Mouse (Mus musculus): ENCODE measurements at regions not wholly inside any gene's neighbourhood (a gene's known extent, or its start where the extent isn't known, plus 50 kb on each side); places are given as distances from the start of the nearest gene placed in this dataset.

DNA sequence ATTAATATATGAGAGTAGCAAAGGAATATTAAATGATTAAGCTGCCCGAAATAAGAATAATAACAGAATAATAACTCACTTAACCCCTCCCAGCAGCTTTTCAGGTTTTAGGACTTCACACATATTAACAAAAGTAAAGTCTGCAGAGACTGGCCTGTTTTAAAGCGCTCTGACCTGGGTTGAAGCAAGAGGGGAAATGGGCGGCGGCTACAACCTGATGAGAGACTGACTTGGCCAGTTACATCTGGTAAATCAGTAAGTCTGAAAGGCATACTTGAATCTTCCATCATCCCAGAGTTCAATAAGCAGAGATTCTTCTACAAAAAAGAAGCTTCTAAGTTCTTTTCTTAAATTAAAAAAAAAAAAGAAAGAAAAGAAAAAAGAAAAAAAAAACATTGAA lies 107.9 kb upstream of the Adgrl4 start:
- H3K4me1 ChIP-seq, result peaks cover 27% of the 10 kb centered on the region
- no peak for DNase-seq (ENCODE audit: low spot score)
- no peaks in the 10 kb centered on the region for H3K36me3 ChIP-seq
- no peaks in the 10 kb centered on the region for H3K27me3 ChIP-seq (ENCODE audit: low read depth, poor library complexity, severe bottlenecking)
- H3K9me3 ChIP-seq (replicated peaks), result no peaks in the 10 kb centered on the region
- whole genome bisulfite sequencing, result 80% methylated on average over 4 of the region's 4 CpGs
- H3K27ac ChIP-seq, result no peak overlapping the region
- H3K4me3 ChIP-seq, result no peak overlapping the region

DNA sequence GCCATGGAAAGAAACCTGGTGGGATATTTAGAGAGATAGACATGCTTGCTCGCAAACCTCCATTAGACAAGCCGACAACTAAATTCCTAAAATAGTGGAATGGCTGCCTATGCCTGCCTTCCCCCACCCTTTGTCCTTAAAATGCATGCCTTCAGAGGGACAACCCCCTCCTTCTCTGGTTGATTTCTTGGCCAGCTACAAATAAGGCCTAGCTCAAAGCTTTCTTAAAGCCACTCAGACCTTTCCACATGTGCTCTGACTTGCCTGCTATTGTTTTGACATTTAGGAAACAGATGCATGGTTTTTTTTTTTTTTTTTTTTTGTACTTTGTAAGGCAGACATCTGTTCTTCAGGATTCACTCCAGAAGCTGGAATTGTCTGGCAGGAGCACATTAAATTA lies 105.8 kb upstream of the Adgrl4 start:
- Histone ChIP-seq H3K27me3 (ENCODE audit: low read depth, poor library complexity, severe bottlenecking) (no peaks in the 10 kb centered on the region), H3K9me3 (replicated peaks) (no peaks in the 10 kb centered on the region), H3K4me1 (peaks cover 27% of the 10 kb centered on the region), H3K36me3 (no peaks in the 10 kb centered on the region), H3K4me3 (no peak overlapping the region), H3K27ac (no peak overlapping the region)
- no peak for DNase-seq (ENCODE audit: low spot score)
- 77% methylated on average over 2 of the region's 2 CpGs for WGBS

DNA sequence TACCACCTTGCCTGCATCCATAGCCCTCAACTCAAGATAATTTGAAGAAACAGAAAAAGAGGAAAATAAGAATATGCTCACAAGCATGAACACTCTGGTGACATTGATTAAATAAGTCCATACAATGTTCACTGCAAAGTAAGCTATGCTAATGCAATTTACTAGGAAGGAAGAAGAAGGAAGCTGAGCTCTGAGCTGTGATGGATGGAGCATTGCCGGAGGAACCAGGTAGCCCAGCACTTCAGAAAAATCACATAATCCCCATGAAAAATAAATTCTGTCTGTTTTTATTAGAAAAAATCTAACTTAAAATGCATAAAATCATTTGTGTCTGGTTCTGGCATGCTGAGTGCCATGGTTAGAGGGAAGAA lies 105.4 kb upstream of the Adgrl4 start:
- WGBS, result 93% methylated on average over 1 of the region's 1 CpGs
- H3K4me1 ChIP-seq, result peaks cover 27% of the 10 kb centered on the region
- no peak for DNase-seq (ENCODE audit: low spot score)
- H3K9me3 ChIP-seq (replicated peaks), result no peaks in the 10 kb centered on the region
- H3K4me3 ChIP-seq, result no peak overlapping the region
- no peaks in the 10 kb centered on the region for H3K36me3 ChIP-seq
- H3K27me3 ChIP-seq (ENCODE audit: low read depth, poor library complexity, severe bottlenecking), result no peaks in the 10 kb centered on the region
- no peak overlapping the region; the same call in 1 of the 2 replicates for H3K27ac ChIP-seq

DNA sequence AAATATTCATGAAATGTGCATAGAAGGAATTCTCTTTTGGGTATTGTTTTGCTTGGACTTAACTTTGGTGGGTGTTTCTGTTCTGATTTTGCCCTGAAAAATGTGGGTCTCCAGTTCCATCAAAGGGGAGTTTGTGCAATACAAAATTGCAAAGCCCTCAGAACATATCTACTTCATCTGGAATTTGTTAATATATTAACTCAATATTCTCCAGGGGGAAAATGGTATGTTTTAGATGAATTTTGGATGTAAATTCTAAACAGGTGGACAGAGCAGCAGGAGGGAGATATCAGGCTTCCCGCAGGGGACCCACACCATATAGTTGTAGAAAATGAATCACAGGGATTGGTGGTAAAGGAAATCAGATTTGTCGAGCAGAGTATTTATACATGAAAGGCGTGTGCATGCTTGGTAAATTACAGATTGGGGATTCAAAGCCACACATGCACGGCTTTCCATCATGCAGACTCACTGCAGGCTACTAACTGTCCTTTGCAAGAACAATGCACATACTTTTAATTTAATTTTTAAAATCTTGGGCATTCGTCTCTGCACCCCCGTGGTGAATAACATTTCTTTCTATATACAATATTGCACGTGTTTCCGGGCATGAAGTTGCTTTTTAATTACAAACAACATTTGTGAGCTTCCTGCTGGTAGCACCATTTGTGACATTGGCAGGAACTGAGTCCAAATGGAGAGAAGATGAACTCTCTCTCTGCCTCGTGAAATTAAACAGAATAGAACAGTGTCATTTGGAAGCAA lies 104.8 kb upstream of the Adgrl4 start:
- Histone ChIP-seq H3K36me3 (no peaks in the 10 kb centered on the region), H3K27me3 (ENCODE audit: low read depth, poor library complexity, severe bottlenecking) (no peaks in the 10 kb centered on the region), H3K4me3 (no peak overlapping the region), H3K9me3 (replicated peaks) (no peaks in the 10 kb centered on the region), H3K27ac (no peak overlapping the region), H3K4me1 (peaks cover 27% of the 10 kb centered on the region)
- 78% methylated on average over 9 of the region's 9 CpGs for WGBS
- no peak for DNase-seq (ENCODE audit: low spot score)

DNA sequence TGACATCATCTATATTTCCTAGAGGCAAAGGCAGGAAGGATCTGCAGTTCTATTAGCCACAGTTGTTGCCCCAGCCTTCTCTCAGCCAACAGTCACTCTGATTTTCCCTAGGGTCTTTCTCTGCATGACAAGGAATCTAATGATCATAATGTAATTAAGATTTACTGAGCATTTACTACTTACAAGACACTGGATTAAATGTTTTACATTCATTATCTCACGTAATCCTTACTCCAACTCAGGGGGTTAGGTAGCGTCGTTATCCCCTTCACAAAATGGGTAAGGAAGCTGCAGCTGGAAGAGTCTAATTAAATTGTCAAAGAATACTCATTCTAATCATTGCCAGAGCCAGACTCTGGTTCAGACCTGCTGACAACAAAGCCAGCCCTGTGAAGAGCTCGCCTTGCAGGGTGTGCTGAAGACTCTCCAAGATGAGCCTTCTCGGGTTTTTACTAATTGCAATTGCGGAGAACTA lies 103.8 kb upstream of the Adgrl4 start:
- H3K9me3 ChIP-seq (replicated peaks), result no peaks in the 10 kb centered on the region
- H3K27me3 ChIP-seq (ENCODE audit: low read depth, poor library complexity, severe bottlenecking), result no peaks in the 10 kb centered on the region
- no peaks in the 10 kb centered on the region for H3K36me3 ChIP-seq
- H3K4me3 ChIP-seq, result no peak overlapping the region
- no peak for DNase-seq (ENCODE audit: low spot score)
- peaks cover 27% of the 10 kb centered on the region for H3K4me1 ChIP-seq
- 24% methylated on average over 6 of the region's 6 CpGs for whole genome bisulfite sequencing
- H3K27ac ChIP-seq, result no peak overlapping the region

DNA sequence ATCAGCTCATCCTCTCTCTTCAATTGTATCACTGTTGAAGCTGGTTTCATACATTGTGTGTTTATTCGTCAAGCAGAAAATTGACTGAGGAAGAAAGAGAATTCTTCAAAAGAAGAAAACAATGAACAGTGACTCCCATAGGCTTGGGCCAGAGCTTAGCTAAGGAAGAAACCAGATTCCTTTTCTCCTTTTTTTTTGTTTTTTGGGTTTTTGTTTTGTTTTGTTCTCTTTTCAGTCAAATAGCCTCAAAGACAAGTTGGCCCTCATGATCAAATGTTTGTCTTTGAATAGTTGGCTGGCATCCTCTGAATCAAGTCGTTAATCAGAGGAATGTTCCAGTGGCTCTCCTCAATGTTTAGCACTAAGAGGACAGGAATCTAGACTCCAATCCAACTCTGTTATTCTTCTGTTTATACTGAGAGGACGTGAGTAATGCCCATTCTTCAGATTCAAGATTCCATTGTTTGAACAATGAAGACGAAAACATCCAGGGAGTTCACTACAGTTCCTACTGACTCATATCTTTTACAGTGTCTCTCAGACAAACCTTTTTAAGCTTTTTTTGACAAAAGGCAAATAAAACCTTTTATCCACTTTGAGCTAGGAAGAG lies 86.1 kb upstream of the Adgrl4 start:
- Histone ChIP-seq H3K27me3 (ENCODE audit: low read depth, poor library complexity, severe bottlenecking) (no peaks in the 10 kb centered on the region), H3K27ac (no peak overlapping the region), H3K4me1 (no peaks in the 10 kb centered on the region), H3K4me3 (no peak overlapping the region), H3K9me3 (replicated peaks) (no peaks in the 10 kb centered on the region), H3K36me3 (no peaks in the 10 kb centered on the region)
- DNase-seq (ENCODE audit: low spot score), result no peak
- 79% methylated on average over 4 of the region's 4 CpGs for WGBS

DNA sequence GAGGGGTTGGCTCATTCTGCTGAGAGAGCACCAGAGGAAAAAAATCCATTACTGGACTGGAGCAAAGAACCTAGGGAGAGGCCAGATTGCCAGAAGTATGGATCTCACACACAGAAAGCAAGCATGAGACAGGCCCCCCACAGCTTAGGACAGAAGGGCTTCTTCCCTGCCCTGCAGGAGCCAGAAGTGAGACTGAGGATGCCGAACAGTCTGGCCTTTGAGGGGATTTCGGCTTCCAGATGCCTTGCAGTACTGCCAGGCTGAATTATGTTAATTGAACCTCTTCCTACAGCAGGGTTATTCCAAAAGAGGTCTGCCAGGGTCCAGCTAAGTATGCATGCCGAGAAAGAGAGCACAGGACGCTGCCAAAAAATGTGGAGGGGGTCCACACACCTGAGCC lies 71.4 kb upstream of the Adgrl4 start:
- no peaks in the 10 kb centered on the region for H3K9me3 ChIP-seq (replicated peaks)
- DNase-seq (ENCODE audit: low spot score), result no peak
- H3K36me3 ChIP-seq, result no peaks in the 10 kb centered on the region
- 75% methylated on average over 4 of the region's 4 CpGs for WGBS
- H3K4me3 ChIP-seq, result no peak overlapping the region
- no peaks in the 10 kb centered on the region for H3K27me3 ChIP-seq (ENCODE audit: low read depth, poor library complexity, severe bottlenecking)
- H3K4me1 ChIP-seq, result no peaks in the 10 kb centered on the region
- no peak overlapping the region for H3K27ac ChIP-seq

DNA sequence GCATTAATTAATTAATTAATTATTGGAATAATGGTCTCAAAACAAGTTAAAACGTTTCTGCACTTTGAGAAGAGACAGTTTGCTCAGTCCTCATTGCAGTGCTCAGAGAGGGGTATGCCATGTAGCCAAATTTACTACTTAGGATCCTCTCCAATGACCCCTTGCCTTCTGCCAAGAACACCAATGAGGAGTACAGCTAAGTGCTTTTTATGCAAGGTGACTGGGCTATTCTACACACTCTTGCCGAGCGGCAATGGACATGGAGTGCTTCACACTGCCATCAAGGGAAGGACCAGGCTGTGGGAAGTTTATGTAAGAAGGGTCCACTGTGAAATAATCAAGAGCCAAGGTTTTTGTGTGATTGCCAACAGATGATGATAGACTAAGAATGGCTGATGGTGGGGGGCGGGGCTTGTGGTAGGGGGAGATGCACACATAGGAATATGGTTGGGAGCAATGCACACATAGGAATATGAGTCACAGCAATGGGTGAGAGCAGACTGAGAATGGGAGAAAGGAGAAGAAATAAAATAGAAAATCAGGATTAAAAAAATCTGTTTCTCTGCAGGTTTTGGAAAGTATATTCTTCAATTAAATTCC lies 70.9 kb upstream of the Adgrl4 start:
- no peaks in the 10 kb centered on the region for H3K4me1 ChIP-seq
- no peaks in the 10 kb centered on the region for H3K9me3 ChIP-seq (replicated peaks)
- no peak for DNase-seq (ENCODE audit: low spot score)
- H3K27ac ChIP-seq, result no peak overlapping the region
- no peaks in the 10 kb centered on the region for H3K36me3 ChIP-seq
- H3K4me3 ChIP-seq, result no peak overlapping the region
- no peaks in the 10 kb centered on the region for H3K27me3 ChIP-seq (ENCODE audit: low read depth, poor library complexity, severe bottlenecking)
- WGBS, result 87% methylated on average over 4 of the region's 4 CpGs

DNA sequence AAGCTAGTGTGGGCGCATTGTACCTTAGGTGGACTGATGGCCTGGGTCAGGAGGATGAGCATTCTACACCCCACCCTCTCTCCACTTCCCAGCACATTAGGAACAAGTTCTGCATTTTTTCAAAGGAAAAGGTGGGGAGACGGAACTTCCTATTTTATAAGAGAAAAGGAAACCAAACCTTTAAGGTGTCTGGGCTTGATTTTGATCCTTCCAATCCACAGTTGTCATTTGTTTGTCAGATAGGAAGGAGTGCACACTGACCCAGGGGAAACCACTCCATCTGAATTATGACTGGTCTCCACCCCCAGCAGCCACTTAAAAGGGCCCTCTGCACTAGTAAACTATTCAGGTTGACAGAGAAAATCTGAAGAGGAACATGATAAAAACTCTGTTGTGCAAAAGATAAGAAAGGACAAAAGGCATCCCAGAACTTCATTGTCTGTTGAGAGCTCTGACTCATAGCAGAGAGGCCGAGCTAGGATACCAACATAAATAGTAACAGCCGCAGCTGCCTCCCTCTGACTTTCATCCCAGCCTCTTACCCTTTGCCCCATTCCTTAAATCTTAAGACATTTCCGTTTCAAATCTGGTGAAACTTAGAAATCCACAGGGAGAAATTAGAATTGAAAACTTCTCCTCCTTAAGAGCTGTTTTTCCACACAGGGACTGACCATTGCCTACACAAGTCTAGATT lies 54.2 kb upstream of the Adgrl4 start:
- DNase-seq (ENCODE audit: low spot score), result no peak
- H3K9me3 ChIP-seq (replicated peaks), result no peaks in the 10 kb centered on the region
- H3K27ac ChIP-seq, result no peak overlapping the region
- H3K4me1 ChIP-seq, result no peaks in the 10 kb centered on the region
- H3K4me3 ChIP-seq, result no peak overlapping the region
- no peaks in the 10 kb centered on the region for H3K27me3 ChIP-seq (ENCODE audit: low read depth, poor library complexity, severe bottlenecking)
- no peaks in the 10 kb centered on the region for H3K36me3 ChIP-seq
- 79% methylated on average over 5 of the region's 5 CpGs for WGBS

DNA sequence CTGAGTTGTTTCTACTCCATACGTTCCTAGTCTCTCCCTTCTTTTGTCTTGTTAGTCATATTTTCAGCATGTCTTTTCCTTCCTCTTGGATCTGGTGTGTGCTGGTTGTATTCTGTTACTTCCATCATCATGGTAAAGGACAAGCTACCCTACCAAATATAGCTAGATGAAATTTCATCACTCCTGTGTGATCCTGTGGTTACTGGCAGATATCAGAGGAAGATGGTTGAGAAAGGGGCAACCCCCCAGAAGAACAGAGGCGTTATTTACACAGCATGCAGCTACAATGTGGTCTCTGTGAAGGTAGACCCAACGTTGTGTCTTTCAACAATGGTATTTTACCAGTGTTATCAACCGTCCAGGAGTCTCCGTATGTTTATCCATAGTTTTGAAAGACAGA lies 52.8 kb upstream of the Adgrl4 start:
- 89% methylated on average over 5 of the region's 5 CpGs for WGBS
- no peak for DNase-seq (ENCODE audit: low spot score)
- Histone ChIP-seq H3K27me3 (ENCODE audit: low read depth, poor library complexity, severe bottlenecking) (no peaks in the 10 kb centered on the region), H3K36me3 (no peaks in the 10 kb centered on the region), H3K9me3 (replicated peaks) (no peaks in the 10 kb centered on the region), H3K4me3 (no peak overlapping the region), H3K27ac (no peak overlapping the region), H3K4me1 (no peaks in the 10 kb centered on the region)

DNA sequence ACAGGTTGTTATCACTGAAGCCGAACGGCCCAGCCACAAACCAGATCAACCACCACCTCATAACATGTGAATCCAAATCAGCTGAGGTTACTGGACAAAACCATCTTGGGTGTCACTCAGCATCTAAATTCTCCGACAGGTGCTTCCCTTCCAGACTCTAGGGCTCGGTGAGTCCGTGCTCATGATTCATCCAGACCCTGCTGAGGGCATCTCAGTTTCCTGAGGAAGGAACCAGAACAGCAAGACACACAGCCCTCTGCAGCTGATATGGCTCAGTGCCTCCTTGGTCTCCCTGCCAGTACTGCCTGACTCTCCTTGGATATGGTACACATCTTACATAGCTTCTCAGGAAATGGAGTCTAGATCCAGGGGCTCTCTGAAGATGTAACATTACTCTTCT lies 51.6 kb upstream of the Adgrl4 start:
- no peaks in the 10 kb centered on the region for H3K36me3 ChIP-seq
- H3K27ac ChIP-seq, result no peak overlapping the region
- no peaks in the 10 kb centered on the region for H3K27me3 ChIP-seq (ENCODE audit: low read depth, poor library complexity, severe bottlenecking)
- H3K4me1 ChIP-seq, result no peaks in the 10 kb centered on the region
- H3K9me3 ChIP-seq (replicated peaks), result no peaks in the 10 kb centered on the region
- 89% methylated on average over 5 of the region's 5 CpGs for WGBS
- H3K4me3 ChIP-seq, result no peak overlapping the region
- no peak for DNase-seq (ENCODE audit: low spot score)

Measured in limb, embryonic 10.5 days (tissue).